Mouse (Mus musculus) kidney, postnatal 10 days (tissue): ENCODE measurements at regions not wholly inside any gene's neighbourhood (a gene's known extent, or its start where the extent isn't known, plus 50 kb on each side); places are given as distances from the start of the nearest gene placed in this dataset.
"Not testable (repeated sequence)": the region's sequence is repeated elsewhere in the genome, so short reads cannot be mapped to it uniquely, and the experiment has no call there.

Source experiments
- DNase-seq: peaks from one replicate; pipeline ENCODE4 v3.0.0; 2021; ENCODE audit warnings: mixed read lengths

DNA sequence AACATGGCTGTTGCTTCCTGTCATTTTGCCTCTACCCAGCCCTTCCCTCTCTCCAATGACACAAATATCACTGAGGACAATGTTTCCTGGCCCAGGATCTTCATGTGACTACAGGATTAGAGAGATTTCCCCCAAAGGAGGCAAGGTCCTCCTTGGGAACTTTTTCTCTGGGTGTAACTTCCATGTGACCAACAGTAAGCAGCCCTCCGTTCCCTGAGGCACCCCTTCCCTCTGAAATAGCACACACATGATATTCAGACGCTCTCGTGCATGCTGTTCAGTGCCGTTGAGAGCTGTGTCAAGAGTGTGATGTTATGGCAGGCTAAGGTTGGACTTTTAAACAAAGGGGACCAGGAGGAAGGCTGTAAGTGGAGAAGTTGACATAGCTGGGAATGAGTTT, 169.2 kb upstream of the Otx2 start:
- DNase-seq = no peak

DNA sequence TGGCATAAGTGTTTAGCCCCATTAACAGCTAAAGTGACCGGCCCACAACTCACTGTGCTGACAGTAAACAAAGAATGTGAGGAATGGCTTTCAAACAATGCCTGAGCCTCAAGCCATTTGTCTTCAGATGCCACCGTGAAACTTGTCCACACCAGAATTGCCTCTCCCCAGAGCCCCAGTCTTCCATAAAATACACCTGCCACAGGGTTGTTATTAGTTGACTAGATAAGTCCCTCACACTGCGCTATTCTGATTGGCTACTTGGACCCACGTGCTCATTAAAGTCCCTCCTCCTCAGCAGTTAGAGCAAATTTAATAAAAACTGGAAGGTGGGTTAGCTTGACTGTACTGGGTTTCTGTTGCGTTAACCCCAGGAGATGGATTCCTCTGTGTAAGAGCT, 167.7 kb upstream of the Otx2 start:
- no peak for DNase-seq

DNA sequence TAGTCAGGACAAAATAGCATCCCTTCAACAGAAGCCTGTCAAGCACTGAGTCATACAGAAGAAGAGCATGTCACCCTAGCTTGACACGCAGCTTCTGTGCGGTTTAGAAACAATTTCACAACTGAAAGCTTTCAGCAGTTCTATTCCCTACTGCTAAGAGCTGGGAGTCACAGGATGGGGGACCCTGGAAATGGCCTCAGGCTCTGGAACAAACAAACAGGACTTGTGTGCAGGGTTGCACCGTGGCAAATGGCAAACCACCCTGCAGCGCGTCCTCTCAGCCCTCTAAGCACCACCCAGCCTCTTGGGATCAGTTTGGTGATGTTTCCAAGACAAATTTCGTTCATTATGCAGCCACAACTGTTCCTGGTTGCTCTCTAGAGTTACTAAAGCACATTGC, 163.6 kb upstream of the Otx2 start:
- DNase-seq = no peak

DNA sequence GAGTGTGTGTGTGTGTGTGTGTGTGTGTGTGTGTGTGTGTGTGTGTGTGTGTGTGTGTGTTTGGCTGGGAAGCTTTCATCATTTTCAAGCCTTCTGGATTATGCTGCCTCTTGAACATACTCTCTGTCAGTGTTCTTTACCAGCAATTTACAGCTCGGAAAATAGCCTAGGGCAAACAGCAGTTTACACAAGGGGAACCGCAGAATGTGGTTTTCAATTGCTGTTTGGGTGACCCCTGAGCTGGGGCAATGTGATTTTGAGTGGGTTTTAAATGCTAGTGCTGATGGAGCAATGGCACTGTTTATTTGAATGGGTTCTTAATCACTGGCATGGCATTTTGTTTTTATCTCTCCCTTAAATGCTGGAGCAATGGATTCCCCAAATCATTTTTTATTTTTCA, 162.5 kb upstream of the Otx2 start:
- no peak for DNase-seq

DNA sequence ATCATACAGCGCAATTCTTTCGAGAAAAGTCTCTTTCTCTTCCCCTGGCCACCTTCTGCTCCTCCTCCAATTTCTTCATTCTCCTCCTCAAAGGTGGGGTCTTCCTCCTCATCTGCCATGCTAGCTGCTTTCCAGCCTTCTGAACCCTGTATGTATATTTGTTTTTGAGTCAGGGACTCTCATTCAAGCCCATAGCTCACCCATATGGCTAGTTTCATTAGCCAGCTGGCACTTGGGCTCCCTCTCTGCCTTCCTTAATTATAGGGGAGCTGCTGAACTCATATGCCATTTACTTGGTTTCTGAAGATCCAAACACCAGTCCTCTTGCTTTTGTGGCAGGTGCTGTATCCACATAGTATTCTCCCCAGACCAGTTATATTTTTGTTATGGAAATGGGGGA, 160.8 kb upstream of the Otx2 start:
- DNase-seq = no peak

DNA sequence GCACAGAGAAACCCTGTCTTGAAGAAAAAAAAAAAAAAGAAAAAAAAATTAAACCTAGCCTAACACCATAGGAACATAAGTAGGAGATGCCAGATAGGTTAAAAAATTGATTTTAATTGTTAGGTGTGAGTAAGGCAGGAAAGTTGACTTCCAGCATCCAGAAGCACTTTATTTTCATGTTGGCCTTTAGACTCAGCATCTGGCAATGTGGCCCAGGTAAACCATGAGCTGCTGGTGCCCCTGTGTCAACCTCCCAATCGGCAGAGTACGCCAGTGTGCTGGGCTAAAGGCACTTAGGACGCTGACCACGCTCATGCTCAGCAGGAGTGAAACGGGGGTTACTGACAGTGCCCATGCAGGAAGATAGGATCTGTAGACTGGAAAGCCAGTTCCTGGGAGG, 152.8 kb upstream of the Otx2 start:
- no peak for DNase-seq

DNA sequence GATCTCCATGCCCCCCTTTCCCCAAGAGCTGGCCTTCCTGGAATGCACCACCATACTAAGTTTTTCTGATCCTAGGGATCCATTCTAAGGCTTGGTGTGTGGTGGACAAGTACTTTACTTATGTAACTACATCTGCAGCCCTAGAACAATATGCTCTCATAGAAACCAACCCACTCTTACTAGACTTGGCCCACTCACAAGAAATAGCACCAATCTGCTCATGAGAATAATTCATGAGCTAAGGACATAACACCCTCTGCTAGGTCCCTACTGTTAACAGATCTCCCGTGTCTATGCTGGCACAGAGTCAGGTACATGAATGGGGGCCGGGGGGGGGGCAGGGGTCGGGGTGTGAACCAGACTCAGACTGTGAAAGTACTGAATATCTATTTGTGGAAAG, 150.8 kb upstream of the Otx2 start:
- DNase-seq = no peak

DNA sequence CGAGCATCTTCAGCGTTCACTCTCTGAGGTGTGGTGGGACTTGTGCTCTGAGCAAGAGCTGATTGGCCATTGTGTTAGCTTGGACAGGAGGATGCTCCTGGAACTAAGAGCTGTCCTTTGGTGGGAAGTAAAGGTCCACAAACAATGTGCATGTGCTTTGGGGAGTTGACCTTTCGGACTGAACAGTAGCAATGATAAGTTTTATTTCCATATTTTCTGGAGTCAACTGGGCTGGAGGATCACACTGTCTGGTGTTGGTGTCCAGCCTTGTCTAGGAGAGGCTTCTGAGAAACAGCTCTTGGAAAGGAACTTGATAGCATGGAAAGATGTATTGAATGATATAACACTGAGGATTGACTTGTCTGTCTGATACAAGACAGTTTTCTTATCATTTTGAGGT, 142.3 kb upstream of the Otx2 start:
- DNase-seq = no peak

DNA sequence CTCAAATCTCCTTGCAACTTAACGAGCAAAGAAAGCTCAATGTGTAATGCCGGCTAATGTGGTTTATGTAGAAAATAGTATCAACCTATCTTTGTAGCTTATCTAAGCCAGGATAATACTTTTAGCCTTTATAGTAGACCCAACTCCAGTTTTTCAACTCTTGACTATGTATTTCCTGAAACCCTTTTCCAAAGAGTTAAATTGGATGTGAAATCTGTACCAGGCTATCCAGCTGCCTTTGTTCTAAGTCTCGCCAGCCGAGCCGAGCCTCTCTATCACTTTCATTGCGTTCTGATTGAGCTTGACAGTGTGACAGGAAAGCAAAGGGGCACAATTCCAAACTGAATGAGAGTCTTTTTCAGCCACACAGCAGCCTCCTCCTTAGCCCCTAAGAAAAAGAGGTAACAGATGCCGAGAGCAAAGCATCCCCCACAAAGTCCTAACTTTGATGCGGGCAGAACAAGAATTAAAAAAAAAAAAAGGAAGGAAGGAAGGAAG, 141.7 kb upstream of the Otx2 start:
- no peak for DNase-seq

DNA sequence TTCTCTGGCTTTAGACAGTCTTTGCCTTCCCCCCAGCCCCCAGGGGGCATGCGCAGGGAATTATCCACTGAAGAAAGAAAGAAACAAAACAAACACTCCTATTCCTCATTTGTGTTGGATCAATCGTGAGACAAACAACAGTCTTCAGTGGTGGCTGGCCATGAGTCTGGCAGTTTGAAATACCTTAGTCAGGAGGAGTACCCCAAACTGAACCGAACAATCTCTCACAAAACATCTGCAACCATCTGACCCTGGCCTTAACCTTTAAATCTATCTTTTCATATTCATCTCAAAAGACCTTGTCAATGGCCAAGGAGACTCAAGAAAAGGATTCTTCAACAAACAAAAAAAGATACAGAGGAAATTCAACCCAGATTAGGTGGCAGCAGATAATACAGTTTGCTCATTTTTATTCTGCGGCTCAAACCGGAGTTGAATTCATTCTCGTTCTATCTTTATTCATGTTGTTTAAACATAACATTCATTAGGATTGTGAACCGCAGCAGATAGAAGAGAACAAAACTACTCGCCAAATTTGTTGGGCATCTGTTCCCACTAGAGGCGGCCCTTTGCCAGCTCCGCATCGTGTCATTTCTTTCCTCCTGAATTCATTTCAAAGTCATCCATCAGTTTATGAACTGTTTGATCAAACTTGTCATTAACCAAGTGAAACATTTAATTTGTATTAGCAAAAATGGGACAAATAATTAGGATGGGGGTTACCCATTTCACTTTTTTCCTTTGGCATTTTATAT, 139.3 kb upstream of the Otx2 start:
- no peak for DNase-seq

DNA sequence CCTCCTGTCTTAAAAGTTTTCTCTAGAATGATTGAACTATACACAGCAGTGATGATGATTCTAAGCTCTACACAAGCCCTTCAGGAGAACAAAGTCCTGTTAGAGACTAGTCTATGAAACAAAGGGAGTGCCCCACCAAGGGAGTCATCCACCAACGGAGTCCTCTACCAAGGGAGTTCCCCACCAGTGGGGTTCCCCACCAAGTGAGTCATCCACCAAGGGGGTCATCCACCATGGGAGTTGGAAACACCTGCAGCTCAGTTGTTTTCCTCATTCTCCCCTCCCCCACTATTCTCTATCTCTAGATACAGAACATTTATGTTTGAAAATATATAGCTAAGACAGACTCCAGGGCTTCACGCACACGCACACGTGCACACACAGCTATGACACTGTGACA, 130.5 kb upstream of the Otx2 start:
- DNase-seq = no peak

DNA sequence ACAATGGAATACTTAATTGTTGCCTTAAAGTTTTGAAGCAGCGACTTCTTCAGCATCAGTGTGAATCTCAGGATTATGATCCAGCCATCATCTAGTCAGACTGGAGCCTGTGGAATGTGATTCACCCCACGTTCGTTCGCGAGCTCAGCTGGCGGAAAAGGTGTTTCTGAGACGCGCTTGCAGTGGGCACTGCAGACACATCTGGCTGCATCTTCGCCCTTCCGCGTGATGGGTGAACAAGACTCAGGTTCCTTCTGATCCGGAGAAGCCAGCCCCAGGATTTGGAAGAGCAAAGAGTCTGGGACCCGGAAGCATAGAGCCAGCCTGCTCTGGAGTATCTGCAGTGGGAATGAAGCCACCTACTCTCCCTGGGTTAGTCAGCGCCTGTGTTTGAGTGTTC, 127.7 kb upstream of the Otx2 start:
- DNase-seq = no peak

DNA sequence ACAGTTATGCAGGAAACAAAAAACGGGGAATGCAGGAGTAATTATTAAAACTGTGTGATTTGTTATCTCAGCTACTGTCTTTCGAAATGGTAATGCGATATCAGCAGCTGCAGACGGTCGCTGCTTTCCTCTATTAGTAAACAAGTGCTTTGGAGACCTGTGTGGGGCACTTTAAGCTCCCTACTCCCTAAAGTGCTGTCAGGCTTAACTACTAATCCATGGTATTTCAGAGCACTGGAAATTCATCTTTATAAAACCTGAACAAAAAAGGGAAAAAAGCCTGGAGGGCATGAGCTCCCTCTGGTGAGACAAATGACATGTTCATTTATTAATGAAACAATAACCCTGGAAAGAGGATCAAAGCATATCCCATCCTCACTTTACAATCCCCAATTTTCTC, 127.2 kb upstream of the Otx2 start:
- DNase-seq = no peak

DNA sequence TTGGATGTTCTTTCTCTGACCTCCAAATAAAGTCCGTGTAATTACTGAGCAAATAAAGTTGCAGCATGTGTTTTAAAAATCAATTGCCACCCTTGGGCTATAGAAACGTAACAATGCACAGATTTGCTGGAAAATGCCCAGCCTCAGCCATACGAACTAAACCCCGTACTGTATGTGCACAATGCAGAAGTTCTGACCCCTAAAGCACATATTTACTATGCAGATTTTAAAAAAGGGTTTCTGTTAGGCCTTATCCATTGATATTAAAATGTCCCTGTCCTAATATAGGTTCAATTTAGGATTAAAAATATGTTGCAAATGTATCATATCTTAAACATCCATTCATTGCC, 126.5 kb upstream of the Otx2 start:
- no peak for DNase-seq

DNA sequence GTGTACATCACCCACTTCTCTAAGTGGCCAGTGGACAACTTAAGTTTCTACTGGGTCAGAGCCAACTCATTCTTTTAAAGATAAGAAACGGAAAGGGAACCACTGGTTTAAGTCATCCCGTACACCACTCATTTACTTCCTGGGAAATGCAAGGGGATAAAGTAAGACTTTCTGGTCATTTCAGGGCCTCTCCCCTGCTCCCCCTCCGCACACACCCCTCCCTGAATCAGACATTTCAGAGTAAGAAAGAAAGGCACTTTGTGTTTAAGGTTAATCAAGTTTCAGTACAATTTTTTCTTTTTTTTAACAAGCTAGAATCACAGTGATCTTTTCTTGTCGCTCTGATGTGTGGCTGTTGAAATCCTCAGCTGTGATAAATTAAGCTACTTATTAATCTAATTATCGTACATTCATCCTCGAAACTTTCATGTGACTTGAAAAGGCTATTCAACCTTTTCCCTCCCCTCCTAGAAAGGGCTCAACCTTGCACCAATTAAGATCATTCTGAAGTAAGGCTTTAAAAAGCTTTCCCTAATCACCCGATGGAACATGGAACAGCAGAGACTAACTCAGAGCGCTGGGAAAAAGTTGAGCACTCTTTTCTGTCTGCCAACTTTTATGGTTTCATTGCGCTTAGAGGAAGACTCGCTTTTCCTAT, 126.0 kb upstream of the Otx2 start:
- no peak for DNase-seq

DNA sequence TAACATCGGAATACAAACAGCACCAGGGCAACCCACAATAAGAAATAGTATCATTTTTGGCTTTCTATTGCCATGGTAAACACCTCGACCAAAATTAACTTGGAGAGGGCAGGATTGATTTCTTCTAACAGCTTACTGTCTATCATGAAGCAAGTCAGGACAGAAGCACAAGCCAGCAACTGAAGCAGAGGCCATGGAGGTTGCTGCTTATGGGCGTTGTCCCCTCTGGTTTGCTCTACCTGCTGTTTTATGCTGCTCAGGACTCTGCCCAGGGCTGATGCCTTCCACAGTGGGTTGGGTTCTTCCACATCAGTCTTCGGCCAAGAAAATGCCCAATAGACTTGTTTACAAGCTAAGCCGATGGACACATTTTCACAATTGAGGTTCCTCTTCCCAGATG, 117.9 kb upstream of the Otx2 start:
- no peak for DNase-seq

DNA sequence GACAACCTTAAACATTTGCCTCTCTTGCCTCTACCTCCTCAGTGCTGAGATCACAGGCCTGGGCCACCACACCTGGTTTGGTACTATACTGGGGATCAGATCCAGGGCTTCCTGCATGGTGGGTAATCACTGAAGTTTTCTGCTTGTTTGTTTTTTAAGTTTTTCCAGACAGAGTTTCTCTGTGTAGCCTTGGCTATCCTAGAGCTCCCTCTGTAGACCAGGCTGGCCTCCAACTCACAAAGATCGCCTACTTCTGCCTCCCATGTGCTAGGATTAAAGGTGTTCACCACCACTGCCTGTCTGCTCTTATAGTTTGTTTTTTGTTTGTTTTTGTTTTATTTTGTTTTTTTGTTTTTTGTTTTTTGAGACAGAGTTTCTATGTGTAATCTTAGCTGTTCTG, 105.7 kb upstream of the Otx2 start:
- no peak for DNase-seq

DNA sequence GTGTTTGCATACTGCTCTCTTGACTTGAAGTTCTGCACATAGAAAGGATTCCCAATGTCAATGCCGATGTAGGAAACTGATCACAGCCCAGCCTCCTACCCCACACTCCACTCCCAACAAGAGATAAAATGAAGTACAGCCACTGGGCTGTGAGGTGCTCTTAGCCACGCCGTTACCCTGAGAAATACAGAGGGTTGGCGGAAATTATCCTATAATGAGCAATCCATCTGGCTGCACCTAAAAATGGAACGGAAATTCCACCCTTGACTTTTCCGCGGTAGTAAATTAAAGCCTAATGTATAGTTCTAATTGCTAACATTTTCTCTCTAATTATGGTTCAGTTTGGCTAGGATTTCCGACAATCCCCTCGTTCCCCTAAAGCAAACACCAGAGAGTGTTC, 97.2 kb upstream of the Otx2 start:
- no peak for DNase-seq

DNA sequence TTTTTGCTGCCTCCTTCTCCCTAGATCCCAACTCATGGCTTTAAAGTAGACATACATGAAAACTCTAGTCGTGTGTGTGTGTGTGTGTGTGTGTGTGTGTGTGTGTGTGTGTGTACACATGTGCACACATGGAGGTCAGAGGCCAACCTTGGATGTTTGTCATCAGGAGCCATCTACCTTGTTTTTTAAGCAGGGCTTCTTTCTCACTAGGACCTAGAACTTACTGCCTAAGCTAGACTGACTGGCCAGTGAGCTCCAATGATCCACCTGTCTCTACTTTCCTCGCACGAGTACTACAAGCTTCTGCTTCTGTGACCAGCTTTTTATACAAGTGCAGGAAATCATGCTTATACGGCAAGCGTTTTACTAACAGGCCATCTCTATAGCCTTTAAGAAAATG, 89.1 kb upstream of the Otx2 start:
- DNase-seq = no peak

DNA sequence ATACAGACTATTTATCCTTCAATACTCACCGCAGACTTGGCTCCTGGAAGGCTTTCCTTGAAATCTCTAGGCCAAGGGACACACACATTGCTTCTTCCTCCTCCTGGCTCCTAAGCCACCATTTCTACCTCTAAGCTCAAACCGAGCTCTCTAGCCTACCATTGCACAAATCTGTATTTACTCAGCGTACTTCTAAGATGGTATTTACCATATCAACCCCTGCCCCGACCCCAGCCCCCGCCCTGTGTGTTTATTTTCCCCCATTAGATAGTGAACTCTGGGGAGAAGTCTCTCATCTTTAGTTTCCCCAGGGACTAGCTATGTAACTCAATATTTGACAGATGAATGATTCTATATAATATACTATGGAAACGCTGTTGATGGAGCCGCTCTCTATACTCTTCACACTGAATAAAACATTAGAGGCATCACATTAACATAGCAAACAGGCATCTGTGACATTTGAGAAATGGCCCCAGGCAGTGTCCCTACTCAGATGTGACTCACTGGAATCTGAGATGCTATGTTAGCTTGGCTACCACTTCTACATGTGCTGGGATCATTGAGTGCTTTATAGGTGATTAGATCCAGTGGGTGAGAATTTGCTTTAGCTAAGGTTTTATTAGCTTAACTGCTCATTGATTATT, 87.5 kb upstream of the Otx2 start:
- no peak for DNase-seq

DNA sequence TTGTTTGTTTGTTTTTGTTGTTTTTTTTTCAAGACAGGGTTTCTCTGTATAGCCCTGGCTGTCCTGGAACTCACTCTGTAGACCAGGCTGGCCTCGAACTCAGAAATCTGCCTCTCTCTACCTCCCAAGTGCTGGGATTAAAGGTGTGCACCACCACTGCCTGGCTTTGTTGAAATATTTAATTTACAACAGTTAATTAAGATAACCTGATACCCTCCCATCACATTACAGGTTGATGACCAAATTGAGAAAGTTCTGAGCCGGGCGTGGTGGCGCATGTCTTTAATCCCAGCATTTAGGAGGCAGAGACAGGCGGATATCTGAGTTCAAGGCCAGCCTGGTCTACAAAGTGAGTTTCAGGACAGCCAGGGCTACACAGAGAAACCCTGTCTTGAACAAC, 81.5 kb upstream of the Otx2 start:
- DNase-seq = not testable (repeated sequence)

DNA sequence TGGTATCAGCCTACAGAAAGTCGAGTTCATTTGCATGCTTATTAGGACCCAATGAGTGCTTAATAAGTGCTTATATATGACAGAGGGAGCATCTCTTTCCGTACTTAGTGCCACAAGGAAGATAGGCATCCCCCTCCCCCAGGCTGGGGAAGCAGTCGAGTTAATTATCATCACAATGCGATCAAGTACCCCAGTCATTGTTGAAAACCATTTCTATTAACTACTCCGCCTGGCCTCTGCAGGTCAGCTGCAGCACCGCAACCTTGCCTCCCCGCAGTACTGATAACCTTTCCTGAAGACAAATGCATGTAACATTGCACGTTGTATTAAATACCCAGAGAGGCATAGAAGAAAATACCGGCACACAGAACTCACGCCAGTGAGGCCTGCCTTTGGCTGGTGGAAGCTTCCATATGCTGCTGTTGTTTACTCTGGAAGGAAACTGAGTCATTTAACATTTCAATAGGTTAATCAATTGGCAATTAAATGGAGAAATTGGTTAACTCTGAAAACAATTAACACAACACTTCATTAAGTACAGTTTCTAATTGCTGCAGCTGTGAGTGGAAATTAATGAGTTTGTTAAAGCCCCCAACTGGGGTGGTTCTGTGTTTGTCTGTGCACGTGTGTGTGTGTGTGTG, 80.6 kb upstream of the Otx2 start:
- DNase-seq = no peak

DNA sequence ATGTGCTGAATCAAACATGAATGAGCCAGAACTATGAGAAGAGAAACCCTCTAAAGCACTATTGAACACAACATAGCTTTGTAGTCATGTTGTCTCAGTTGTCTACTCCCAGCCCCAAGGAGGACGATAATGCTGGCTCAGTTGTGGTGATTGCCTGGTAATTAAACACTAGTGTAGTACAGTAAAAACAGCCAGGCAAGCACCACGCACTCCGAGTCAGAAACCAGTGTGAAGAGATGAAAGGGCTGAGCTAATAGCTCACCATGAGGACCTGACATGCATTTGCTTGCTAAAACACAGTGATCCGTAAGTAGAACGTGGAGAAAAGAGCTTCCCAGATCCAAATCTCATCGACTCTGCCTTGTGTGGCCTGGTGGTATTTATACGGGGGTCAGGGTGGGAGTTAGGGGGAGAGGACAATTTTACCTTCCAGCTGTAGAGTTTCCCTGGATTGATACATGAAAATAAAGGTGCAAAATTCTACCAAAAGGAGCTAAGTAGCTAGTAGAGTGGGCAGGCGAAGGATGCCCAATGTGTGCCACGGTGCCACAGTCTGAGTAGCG, 80.0 kb upstream of the Otx2 start:
- DNase-seq = no peak

DNA sequence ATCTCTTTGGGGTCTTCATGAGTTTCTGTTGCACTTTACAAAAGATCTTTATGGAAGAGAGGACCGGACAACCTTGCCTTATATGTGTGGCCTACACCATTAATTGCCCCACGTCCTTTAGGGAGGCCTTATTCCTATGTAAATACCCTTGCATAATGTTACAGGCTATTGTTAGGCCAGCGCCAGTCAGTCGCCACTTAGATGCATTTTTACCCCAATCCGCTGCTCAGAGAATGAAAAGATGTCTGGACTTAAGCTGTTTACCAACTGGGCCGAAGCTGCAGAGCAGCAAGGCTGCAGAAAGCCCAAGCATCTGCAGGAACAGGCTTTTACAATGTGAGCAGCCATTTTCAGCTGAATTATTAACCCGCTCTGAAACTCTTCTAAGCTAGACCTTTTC, 79.5 kb upstream of the Otx2 start:
- no peak for DNase-seq
